Mouse (Mus musculus): Measurements from ENCODE around the gene Prkag2. TPM values are rescaled to one million over a fixed set of nuclear protein-coding genes. Genes with fewer than 3 reads are reported as not detected.
"Not testable (repeated sequence)": the region's sequence is repeated elsewhere in the genome, so short reads cannot be mapped to it uniquely, and the experiment has no call there.

The Prkag2 gene
- total RNA-seq, 2 experiments from 2014 or later, result 18.2 to 27.5 TPM

- ATAC-seq (replicated peaks; ENCODE audit: poor library complexity, severe bottlenecking), result peak; percentile 47
Observed at GRCm38 (mm10) chr5:25088111-25088510, 12.3 kb downstream of the Prkag2 start.

GRCm38 (mm10) chr5:25087064-25087463 is 13.4 kb downstream of the Prkag2 start:
- ATAC-seq (replicated peaks; ENCODE audit: poor library complexity, severe bottlenecking), result peak; percentile 43

GRCm38 (mm10) chr5:25086234-25086633 is 14.2 kb downstream of the Prkag2 start:
- peak; percentile 52 for ATAC-seq (replicated peaks; ENCODE audit: poor library complexity, severe bottlenecking)

GRCm38 (mm10) chr5:25085170-25085569 is 15.3 kb downstream of the Prkag2 start:
- ATAC-seq (replicated peaks; ENCODE audit: poor library complexity, severe bottlenecking), result no peak

GRCm38 (mm10) chr5:25083816-25084215 is 16.6 kb downstream of the Prkag2 start:
- ATAC-seq (replicated peaks; ENCODE audit: poor library complexity, severe bottlenecking), result no peak

GRCm38 (mm10) chr5:25082542-25082941 is 17.9 kb downstream of the Prkag2 start:
- peak; percentile 52 for ATAC-seq (replicated peaks; ENCODE audit: poor library complexity, severe bottlenecking)

- ATAC-seq (replicated peaks; ENCODE audit: poor library complexity, severe bottlenecking), result peak; percentile 92
Observed at GRCm38 (mm10) chr5:25081545-25081944, 18.9 kb downstream of the Prkag2 start.

- no peak for ATAC-seq (replicated peaks; ENCODE audit: poor library complexity, severe bottlenecking)
Observed at GRCm38 (mm10) chr5:25080994-25081393, 19.4 kb downstream of the Prkag2 start.

GRCm38 (mm10) chr5:25080438-25080945 is 19.9 kb downstream of the Prkag2 start:
- ATAC-seq (replicated peaks; ENCODE audit: poor library complexity, severe bottlenecking), result no peak

- no peak for ATAC-seq (replicated peaks; ENCODE audit: poor library complexity, severe bottlenecking)
Observed at GRCm38 (mm10) chr5:25079766-25080265, 20.6 kb downstream of the Prkag2 start.

- ATAC-seq (replicated peaks; ENCODE audit: poor library complexity, severe bottlenecking), result no peak
Observed at GRCm38 (mm10) chr5:25077873-25078651, 22.4 kb downstream of the Prkag2 start.

GRCm38 (mm10) chr5:25077258-25077657 is 23.2 kb downstream of the Prkag2 start:
- not testable (repeated sequence) for ATAC-seq (replicated peaks; ENCODE audit: poor library complexity, severe bottlenecking)

GRCm38 (mm10) chr5:25075623-25076022 is 24.8 kb downstream of the Prkag2 start:
- no peak for ATAC-seq (replicated peaks; ENCODE audit: poor library complexity, severe bottlenecking)

- ATAC-seq (replicated peaks; ENCODE audit: poor library complexity, severe bottlenecking), result no peak
Observed at GRCm38 (mm10) chr5:25069815-25070214, 30.6 kb downstream of the Prkag2 start.

GRCm38 (mm10) chr5:25067122-25067521 is 33.3 kb downstream of the Prkag2 start:
- ATAC-seq (replicated peaks; ENCODE audit: poor library complexity, severe bottlenecking), result no peak

- no peak for ATAC-seq (replicated peaks; ENCODE audit: poor library complexity, severe bottlenecking)
Observed at GRCm38 (mm10) chr5:25064270-25065232, 35.9 kb downstream of the Prkag2 start.

GRCm38 (mm10) chr5:25062506-25063132 is 37.8 kb downstream of the Prkag2 start:
- no peak for ATAC-seq (replicated peaks; ENCODE audit: poor library complexity, severe bottlenecking)

GRCm38 (mm10) chr5:25058853-25059741 is 41.3 kb downstream of the Prkag2 start:
- ATAC-seq (replicated peaks; ENCODE audit: poor library complexity, severe bottlenecking), result no peak

- ATAC-seq (replicated peaks; ENCODE audit: poor library complexity, severe bottlenecking), result no peak
Observed at GRCm38 (mm10) chr5:25058417-25058816, 42.0 kb downstream of the Prkag2 start.
